Mouse (Mus musculus) small intestine, adult 2 months (tissue): ENCODE measurements around the gene Fis1.

ENCODE experiments used
- CTCF ChIP-seq: fragments of 200-500 bp; IDR thresholded peaks from 2 replicates; pipeline ENCODE4 v1.5.1; 2012; ENCODE audit warnings: low read depth, mild to moderate bottlenecking, control low read depth, inconsistent platforms, low read length, moderate library complexity, mixed read lengths; ENCODE audit not compliant: insufficient replicate concordance, insufficient read length; ENCODE audit errors: extremely low read depth
- POLR2A ChIP-seq: fragments of 200-500 bp; IDR thresholded peaks from 2 replicates; pipeline ENCODE4 v1.6.1; 2012; ENCODE audit warnings: low read depth, mild to moderate bottlenecking, control low read depth, inconsistent platforms, low read length, moderate library complexity

- TF ChIP-seq POLR2A (no peak), CTCF (no peak)
These were observed 47.5 kb downstream of the Fis1 start for GRCm38 (mm10) chr5:137000612-137001011.
